Mouse (Mus musculus) forelimb bud, embryonic 11.5 days (tissue): ENCODE results near the gene Robo2.
"Not testable (repeated sequence)": the region's sequence is repeated elsewhere in the genome, so short reads cannot be mapped to it uniquely, and the experiment has no call there.

ENCODE experiments used
- DNase-seq: peaks from one replicate; pipeline ENCODE4 v3.0.0-alpha.2; 2012; ENCODE audit warnings: low read depth, low spot score

The Robo2 gene

GRCm38 (mm10) chr16:74084188-74084587 lies 327.4 kb downstream of the Robo2 start:
- DNase-seq, result no peak

- DNase-seq, result no peak
Observed at GRCm38 (mm10) chr16:74072671-74073070, 339.0 kb downstream of the Robo2 start.

- DNase-seq, result no peak
Observed at GRCm38 (mm10) chr16:74070628-74071027, 341.0 kb downstream of the Robo2 start.

GRCm38 (mm10) chr16:74065958-74066357 lies 345.7 kb downstream of the Robo2 start:
- no peak for DNase-seq

GRCm38 (mm10) chr16:74061951-74062350 lies 349.7 kb downstream of the Robo2 start:
- DNase-seq, result no peak

- no peak for DNase-seq
Observed at GRCm38 (mm10) chr16:74061479-74061878, 350.1 kb downstream of the Robo2 start.

- DNase-seq, result no peak
Observed at GRCm38 (mm10) chr16:74056886-74057285, 354.7 kb downstream of the Robo2 start.

- DNase-seq, result no peak
Observed at GRCm38 (mm10) chr16:74056210-74056609, 355.4 kb downstream of the Robo2 start.

- peak; percentile 29 for DNase-seq
Observed at GRCm38 (mm10) chr16:74055061-74055751, 356.4 kb downstream of the Robo2 start.

- DNase-seq, result no peak
Observed at GRCm38 (mm10) chr16:74049467-74049866, 362.2 kb downstream of the Robo2 start.

- no peak for DNase-seq
Observed at GRCm38 (mm10) chr16:74048980-74049379, 362.6 kb downstream of the Robo2 start.

- DNase-seq, result no peak
Observed at GRCm38 (mm10) chr16:74047232-74047631, 364.4 kb downstream of the Robo2 start.

- not testable (repeated sequence) for DNase-seq
Observed at GRCm38 (mm10) chr16:74040797-74041196, 370.8 kb downstream of the Robo2 start.

- no peak for DNase-seq
Observed at GRCm38 (mm10) chr16:74027822-74028221, 383.8 kb downstream of the Robo2 start.

- DNase-seq, result no peak
Observed at GRCm38 (mm10) chr16:74022281-74022978, 389.2 kb downstream of the Robo2 start.

- DNase-seq, result no peak
Observed at GRCm38 (mm10) chr16:74005767-74006166, 405.9 kb downstream of the Robo2 start.

- DNase-seq, result no peak
Observed at GRCm38 (mm10) chr16:74001331-74001730, 410.3 kb downstream of the Robo2 start.

- no peak for DNase-seq
Observed at GRCm38 (mm10) chr16:73991212-73991611, 420.4 kb downstream of the Robo2 start.

GRCm38 (mm10) chr16:73969573-73969972 lies 442.1 kb downstream of the Robo2 start:
- DNase-seq, result no peak

- DNase-seq, result peak; percentile 59
Observed at GRCm38 (mm10) chr16:73964366-73964926, 447.2 kb downstream of the Robo2 start.

GRCm38 (mm10) chr16:73959479-73959970 lies 452.1 kb downstream of the Robo2 start:
- peak; percentile 6 for DNase-seq

GRCm38 (mm10) chr16:73958524-73958846 lies 453.1 kb downstream of the Robo2 start:
- DNase-seq, result no peak
